Comparison of ENCODE assay signal across 17 mouse cellular contexts in genomic region chr6:145950626-145951025, GRCm38 (mm10). TPM values are rescaled to one million over a fixed set of nuclear protein-coding genes. Genes with fewer than 3 reads are reported as not detected.
"Had no signal": no experiment of that assay in that cellular context is flagged by ENCODE, and none has a peak within 500 bp of the region (broad histone marks: within the 10 kb centered on the region; RNA-seq: fewer than 3 reads in every experiment).

No protein-coding gene starts in this region.

- H3K27ac ChIP-seq: limb, embryonic 15.5 days; liver, embryonic 12.5 days; midbrain, embryonic 10.5 days; neural tube, embryonic 13.5 days; stomach, embryonic 15.5 days had no signal

- H3K4me2 ChIP-seq: limb, embryonic 15.5 days; liver, embryonic 12.5 days; lung, embryonic 14.5 days; neural tube, embryonic 13.5 days; stomach, embryonic 15.5 days had no signal

- DNase-seq: kidney, postnatal 36 days; layer of hippocampus, adult 9-11 months; layer of hippocampus, postnatal 36 days; lung, embryonic 14.5 days; lung, postnatal 10 days; lung, postnatal 4 days; retina, postnatal 1 day; right cerebral cortex, postnatal 4 days; thymus, adult 2 months; thymus, postnatal 36 days had no signal

- ATAC-seq: liver, embryonic 12.5 days; midbrain, embryonic 16.5 days had no signal

- H3K9ac ChIP-seq: limb, embryonic 15.5 days; liver, embryonic 12.5 days; lung, embryonic 14.5 days; neural tube, embryonic 13.5 days; stomach, embryonic 15.5 days had no signal

- H3K4me1 ChIP-seq: liver, embryonic 12.5 days; neural tube, embryonic 13.5 days; stomach, embryonic 15.5 days had no signal

- H3K4me3 ChIP-seq: limb, embryonic 15.5 days; liver, embryonic 12.5 days; midbrain, embryonic 10.5 days; neural tube, embryonic 13.5 days; stomach, embryonic 15.5 days had no signal

- H3K9me3 ChIP-seq: limb, embryonic 15.5 days; liver, embryonic 12.5 days; midbrain, embryonic 10.5 days; neural tube, embryonic 13.5 days; stomach, embryonic 15.5 days had no signal

- H3K36me3 ChIP-seq: limb, embryonic 15.5 days; liver, embryonic 12.5 days; midbrain, embryonic 10.5 days; neural tube, embryonic 13.5 days; stomach, embryonic 15.5 days had no signal

- H3K27me3 ChIP-seq: limb, embryonic 15.5 days; liver, embryonic 12.5 days; neural tube, embryonic 13.5 days; stomach, embryonic 15.5 days had no signal

RNA-seq across cellular contexts. Expression of gene Sspn, which starts 19.2 kb away (rescaled TPM):
- total RNA-seq: megakaryocyte, adult 5-6 weeks had no signal
